7 mouse cellular contexts compared by ENCODE assay signal in the genomic region with DNA sequence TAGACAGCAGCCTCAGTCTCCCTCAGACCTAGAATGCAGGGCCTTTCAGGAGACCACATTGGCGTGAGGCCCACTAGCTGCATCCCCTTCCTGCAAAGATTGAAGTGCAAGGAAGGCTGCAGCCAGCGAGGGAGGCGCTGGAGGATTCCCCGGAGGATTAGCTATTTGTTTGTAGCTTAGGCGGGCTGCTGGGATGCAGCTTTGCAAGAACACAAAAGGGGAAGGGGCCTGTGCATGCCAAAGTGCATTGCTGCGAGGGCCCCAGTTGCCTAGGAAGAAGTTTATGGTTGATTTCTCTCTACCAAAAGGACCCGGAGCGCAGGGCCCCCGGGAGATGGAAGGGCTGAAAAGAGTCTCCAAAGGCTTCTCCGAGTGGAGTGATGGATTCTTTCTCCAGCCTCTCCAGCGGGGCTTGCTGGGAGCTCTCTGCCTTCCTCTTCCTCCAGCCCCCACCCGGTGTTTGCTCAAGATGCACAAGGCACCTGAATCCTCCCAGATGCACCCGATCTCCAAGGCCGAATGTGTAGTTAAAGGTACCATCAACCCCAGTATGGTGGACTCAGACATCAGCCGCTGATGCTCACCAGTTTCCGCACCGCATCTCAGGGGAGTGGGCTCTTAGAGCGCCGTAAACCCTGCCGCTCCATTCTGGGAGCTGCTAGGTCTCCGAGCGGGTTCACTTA. TPM values are rescaled to one million over a fixed set of nuclear protein-coding genes. Genes with fewer than 3 reads are reported as not detected.
DNase-seq lines count a peak whose midpoint lies in the region; ATAC-seq and TF ChIP-seq lines count a peak whose summit lies in the region.

No protein-coding gene starts in this region.

- WGBS in embryonic facial prominence, embryonic 13.5 days: 1% methylated on average over 22 of the region's 22 CpGs
- WGBS in hindbrain, postnatal 0 days: 2% methylated on average over 22 of the region's 22 CpGs
- 1% methylated on average over 21 of the region's 22 CpGs for WGBS in limb, embryonic 14.5 days

- peaks cover 57% of the 10 kb centered on the region for H3K27me3 ChIP-seq in embryonic facial prominence, embryonic 13.5 days
- H3K27me3 ChIP-seq in hindbrain, postnatal 0 days (ENCODE audit: insufficient read depth, low read length): no peaks in the 10 kb centered on the region
- peaks cover 52% of the 10 kb centered on the region for H3K27me3 ChIP-seq in limb, embryonic 14.5 days (ENCODE audit: control insufficient read depth, insufficient read depth, low read length)

- no peak for TF ChIP-seq CTCF in hindbrain, postnatal 0 days (IDR thresholded peaks at IDR 0.05; ENCODE audit: low read depth)

- peaks cover 31% of the 10 kb centered on the region for H3K4me1 ChIP-seq in embryonic facial prominence, embryonic 13.5 days
- H3K4me1 ChIP-seq in hindbrain, postnatal 0 days (ENCODE audit: insufficient read depth, low read length): peaks cover 9% of the 10 kb centered on the region
- peaks cover 17% of the 10 kb centered on the region for H3K4me1 ChIP-seq in limb, embryonic 14.5 days (ENCODE audit: control insufficient read depth, insufficient read depth, low read length)

- no peak for ATAC-seq in embryonic facial prominence, embryonic 13.5 days (ENCODE audit: insufficient number of reproducible peaks, insufficient read depth, low FRiP score, low TSS enrichment, low read depth)
- peak; percentile 50 for ATAC-seq in hindbrain, postnatal 0 days
- no peak for ATAC-seq in limb, embryonic 14.5 days (ENCODE audit: low FRiP score, low read depth)

- peak overlapping the region; percentile 88 for H3K4me2 ChIP-seq in embryonic facial prominence, embryonic 13.5 days
- H3K4me2 ChIP-seq in hindbrain, postnatal 0 days (ENCODE audit: low read depth, low read length): peak overlapping the region; percentile 79
- H3K4me2 ChIP-seq in limb, embryonic 14.5 days (replicated peaks; ENCODE audit: low read depth, low read length, severe bottlenecking): peak overlapping the region; percentile 99

- DNase-seq in thymus, postnatal 4 days: peak; percentile 24
- no peak for DNase-seq in thymus, postnatal 36 days
- peak; percentile 82 for DNase-seq in hindbrain, postnatal 0 days (ENCODE audit: low spot score)
- DNase-seq in limb, embryonic 14.5 days (ENCODE audit: low spot score): no peak
- DNase-seq in right cerebral cortex, postnatal 25 days: peak; percentile 50
- DNase-seq in ovary, postnatal 10 days (ENCODE audit: low spot score): no peak

- no peak overlapping the region; the same call in 1 of the 2 replicates for H3K27ac ChIP-seq in embryonic facial prominence, embryonic 13.5 days
- H3K27ac ChIP-seq in hindbrain, postnatal 0 days: peak overlapping the region; percentile 95
- H3K27ac ChIP-seq in limb, embryonic 14.5 days (replicated peaks; ENCODE audit: low read depth, low read length): no peak overlapping the region

- peak overlapping the region; percentile 61 for H3K4me3 ChIP-seq in embryonic facial prominence, embryonic 13.5 days
- H3K4me3 ChIP-seq in hindbrain, postnatal 0 days (ENCODE audit: low read length): peak overlapping the region; percentile 62
- H3K4me3 ChIP-seq in limb, embryonic 14.5 days (replicated peaks; ENCODE audit: low read length): peak overlapping the region; percentile 58

- H3K9me3 ChIP-seq in embryonic facial prominence, embryonic 13.5 days: no peaks in the 10 kb centered on the region
- no peaks in the 10 kb centered on the region for H3K9me3 ChIP-seq in hindbrain, postnatal 0 days (ENCODE audit: low read length)
- no peaks in the 10 kb centered on the region for H3K9me3 ChIP-seq in limb, embryonic 14.5 days (ENCODE audit: control insufficient read depth, low read length)

- H3K36me3 ChIP-seq in embryonic facial prominence, embryonic 13.5 days: no peaks in the 10 kb centered on the region
- peaks cover 5% of the 10 kb centered on the region; the same call in 1 of the 2 replicates for H3K36me3 ChIP-seq in hindbrain, postnatal 0 days (ENCODE audit: insufficient read depth, low read length)
- no peaks in the 10 kb centered on the region for H3K36me3 ChIP-seq in limb, embryonic 14.5 days (ENCODE audit: control insufficient read depth, insufficient read depth, low read length)

- no peak for TF ChIP-seq POLR2A in limb, embryonic 14.5 days (IDR thresholded peaks at IDR 0.05; ENCODE audit: borderline replicate concordance, extremely low read depth, insufficient read depth, insufficient read length)

- peak overlapping the region; percentile 68 for H3K9ac ChIP-seq in embryonic facial prominence, embryonic 13.5 days
- H3K9ac ChIP-seq in hindbrain, postnatal 0 days (replicated peaks; ENCODE audit: low read length): peak overlapping the region; percentile 89
- 0 out of 2 replicates have a peak overlapping the region, but pooled peaks have one; percentile 13 for H3K9ac ChIP-seq in limb, embryonic 14.5 days (ENCODE audit: low read depth, low read length, severe bottlenecking)

RNA-seq across cellular contexts. Expression of gene Ccdc177, which starts 0.6 kb away (rescaled TPM):
- polyA plus RNA-seq in embryonic facial prominence, embryonic 13.5 days (2015; fragmentation: Nextera tagmentation; extraction: Ambion mirVana): 0.25 and 0.42 TPM in 2 replicates
- 18.6 and 23.7 TPM in 2 replicates for total RNA-seq in hindbrain, postnatal 0 days (2014; rRNA removed)
- 1.8 and 2.0 TPM in 2 replicates for polyA plus RNA-seq in hindbrain, postnatal 0 days (2015; fragmentation: Nextera tagmentation; extraction: Ambion mirVana)
- 0.08 and 0.10 TPM in 2 replicates for polyA plus RNA-seq in limb, embryonic 14.5 days (2012; rRNA removed)
- 0.04 and 0.07 TPM in 2 replicates for polyA plus RNA-seq in limb, embryonic 14.5 days (2014; fragmentation: Nextera tagmentation; extraction: Ambion mirVana)

RNA-seq across cellular contexts. Expression of gene Susd6, which starts 30.5 kb away (rescaled TPM):
- 16.0 and 16.1 TPM in 2 replicates for polyA plus RNA-seq in embryonic facial prominence, embryonic 13.5 days (2015; fragmentation: Nextera tagmentation; extraction: Ambion mirVana)
- total RNA-seq in hindbrain, postnatal 0 days (2014; rRNA removed): 21.3 and 26.3 TPM in 2 replicates
- polyA plus RNA-seq in hindbrain, postnatal 0 days (2015; fragmentation: Nextera tagmentation; extraction: Ambion mirVana): 9.2 and 9.9 TPM in 2 replicates
- 28.6 and 32.2 TPM in 2 replicates for polyA plus RNA-seq in limb, embryonic 14.5 days (2012; rRNA removed)
- polyA plus RNA-seq in limb, embryonic 14.5 days (2014; fragmentation: Nextera tagmentation; extraction: Ambion mirVana): 22.3 and 24.9 TPM in 2 replicates

Comparison
In these comparisons a context has a peak if more than half of its experiments do, and no peak if none do; other contexts are left out.
1. DNase-seq: peak in thymus, postnatal 4 days (single experiment), hindbrain, postnatal 0 days (single experiment) and right cerebral cortex, postnatal 25 days (single experiment); none in thymus, postnatal 36 days (0 of 2), limb, embryonic 14.5 days (single experiment) and ovary, postnatal 10 days (single experiment).
2. H3K9ac ChIP-seq: peak in every context shown above with its lines; median percentile 89 in hindbrain, postnatal 0 days; 68 in embryonic facial prominence, embryonic 13.5 days; 13 in limb, embryonic 14.5 days.
3. Peak in every context shown above with its lines, with median percentiles within 50 percentile points of each other: H3K4me2 ChIP-seq and H3K4me3 ChIP-seq.